8 mouse cellular contexts compared by ENCODE assay signal in genomic region chr7:120834426-120834825, GRCm38 (mm10). TPM values are rescaled to one million over a fixed set of nuclear protein-coding genes. Genes with fewer than 3 reads are reported as not detected.
DNase-seq lines count a peak whose midpoint lies in the region; ATAC-seq lines count a peak whose summit lies in the region.

No protein-coding gene starts in this region.

- DNase-seq in 416B (ENCODE audit: low read depth): peak; percentile 76
- DNase-seq in CD4-positive, CD25-positive, alpha-beta regulatory T cell, adult 2 months (ENCODE audit: low read depth, low spot score): peak; percentile 77
- no peak for DNase-seq in forebrain, embryonic 11.5 days (ENCODE audit: low spot score)
- DNase-seq in urinary bladder, adult 18-20 months (ENCODE audit: low spot score in 2 of 2): no peak
- no peak for DNase-seq in cerebellum, adult 8-10 months
- DNase-seq in adrenal gland, adult 8-10 months: no peak

- ATAC-seq in forebrain, embryonic 11.5 days (replicated peaks; ENCODE audit: low FRiP score): no peak
- ATAC-seq in liver, embryonic 12.5 days: peak; percentile 62
- ATAC-seq in stomach, embryonic 15.5 days (ENCODE audit: insufficient read depth, low FRiP score, low read depth): no peak

- WGBS in forebrain, embryonic 11.5 days: 57% methylated on average over 6 of the region's 6 CpGs
- WGBS in liver, embryonic 12.5 days (ENCODE audit: insufficient replicate concordance): 28% methylated on average over 6 of the region's 6 CpGs
- 41% methylated on average over 6 of the region's 6 CpGs for WGBS in stomach, embryonic 15.5 days

- H3K9ac ChIP-seq in forebrain, embryonic 11.5 days (ENCODE audit: low read length): no peak overlapping the region
- H3K9ac ChIP-seq in liver, embryonic 12.5 days: peak overlapping the region; percentile 63
- no peak overlapping the region for H3K9ac ChIP-seq in stomach, embryonic 15.5 days

- no peak overlapping the region for H3K27ac ChIP-seq in forebrain, embryonic 11.5 days (ENCODE audit: low read depth, low read length)
- H3K27ac ChIP-seq in liver, embryonic 12.5 days: peak overlapping the region; percentile 88
- peak overlapping the region; percentile 84; the same call in 1 of the 2 replicates for H3K27ac ChIP-seq in stomach, embryonic 15.5 days

- no peaks in the 10 kb centered on the region; the same call in 1 of the 2 replicates for H3K4me1 ChIP-seq in forebrain, embryonic 11.5 days (replicated peaks; ENCODE audit: control insufficient read depth, insufficient read depth, low read length)
- peaks cover 63% of the 10 kb centered on the region for H3K4me1 ChIP-seq in liver, embryonic 12.5 days
- peaks cover 8% of the 10 kb centered on the region for H3K4me1 ChIP-seq in stomach, embryonic 15.5 days

- H3K9me3 ChIP-seq in forebrain, embryonic 11.5 days (ENCODE audit: control insufficient read depth, low read length): no peaks in the 10 kb centered on the region
- no peaks in the 10 kb centered on the region for H3K9me3 ChIP-seq in liver, embryonic 12.5 days (replicated peaks)
- no peaks in the 10 kb centered on the region for H3K9me3 ChIP-seq in stomach, embryonic 15.5 days

- peak overlapping the region; percentile 54 for H3K4me2 ChIP-seq in forebrain, embryonic 11.5 days (ENCODE audit: low read depth, low read length, severe bottlenecking)
- peak overlapping the region; percentile 77 for H3K4me2 ChIP-seq in liver, embryonic 12.5 days
- peak overlapping the region; percentile 56 for H3K4me2 ChIP-seq in stomach, embryonic 15.5 days

- H3K4me3 ChIP-seq in forebrain, embryonic 11.5 days (ENCODE audit: low read depth, low read length): peak overlapping the region; percentile 60
- H3K4me3 ChIP-seq in liver, embryonic 12.5 days: peak overlapping the region; percentile 66
- H3K4me3 ChIP-seq in stomach, embryonic 15.5 days (replicated peaks): peak overlapping the region; percentile 67

- H3K27me3 ChIP-seq in forebrain, embryonic 11.5 days (ENCODE audit: control insufficient read depth, insufficient read depth, low read length): peaks cover 17% of the 10 kb centered on the region
- H3K27me3 ChIP-seq in liver, embryonic 12.5 days (replicated peaks): peaks cover 28% of the 10 kb centered on the region
- H3K27me3 ChIP-seq in stomach, embryonic 15.5 days (replicated peaks): no peaks in the 10 kb centered on the region

- no peaks in the 10 kb centered on the region for H3K36me3 ChIP-seq in forebrain, embryonic 11.5 days (ENCODE audit: control insufficient read depth, insufficient read depth, low read length)
- no peaks in the 10 kb centered on the region for H3K36me3 ChIP-seq in liver, embryonic 12.5 days
- no peaks in the 10 kb centered on the region for H3K36me3 ChIP-seq in stomach, embryonic 15.5 days

RNA-seq across cellular contexts. Expression of gene Eef2k, which starts 8.2 kb away (rescaled TPM):
- 10.0 and 12.7 TPM in 2 replicates for polyA plus RNA-seq in forebrain, embryonic 11.5 days (2014; fragmentation: Nextera tagmentation; extraction: Ambion mirVana)
- polyA plus RNA-seq in liver, embryonic 12.5 days (2016; fragmentation: Nextera tagmentation; extraction: Ambion mirVana): 44.3 and 45.0 TPM in 2 replicates
- 54.3 and 58.0 TPM in 2 replicates for polyA plus RNA-seq in stomach, embryonic 15.5 days (2015; fragmentation: Nextera tagmentation; extraction: Ambion mirVana)
- 10 to 100 TPM; 27.2 to 51.2 (median 40.8) TPM for total RNA-seq in adrenal gland, adult 8-10 months (2022)

RNA-seq across cellular contexts. Expression of gene Gm5737, which starts 22.3 kb away (rescaled TPM):
- not detected in 2 replicates for polyA plus RNA-seq in forebrain, embryonic 11.5 days (2014; fragmentation: Nextera tagmentation; extraction: Ambion mirVana)
- not detected in 2 replicates for polyA plus RNA-seq in liver, embryonic 12.5 days (2016; fragmentation: Nextera tagmentation; extraction: Ambion mirVana)
- not detected in 2 replicates for polyA plus RNA-seq in stomach, embryonic 15.5 days (2015; fragmentation: Nextera tagmentation; extraction: Ambion mirVana)
- not detected for total RNA-seq in adrenal gland, adult 8-10 months (2022)

Comparison
In these comparisons a context has a peak if more than half of its experiments do, and no peak if none do; other contexts are left out.
1. DNase-seq: peak in 416B (single experiment) and CD4-positive, CD25-positive, alpha-beta regulatory T cell, adult 2 months (single experiment); none in forebrain, embryonic 11.5 days (single experiment), urinary bladder, adult 18-20 months (0 of 2), cerebellum, adult 8-10 months (single experiment) and adrenal gland, adult 8-10 months (single experiment).
2. Peak in every context shown above with its lines, with median percentiles within 50 percentile points of each other: H3K4me2 ChIP-seq and H3K4me3 ChIP-seq.